Mouse (Mus musculus) left cerebral cortex, adult 9 months (tissue): ENCODE measurements around the gene Pde7b.

Experiments
- DNase-seq, 2 experiments: peaks; one replicate each; pipeline ENCODE4 v3.0.0; 2022; ENCODE audit warnings: low spot score in 2 of 2

Gene Pde7b

DNA sequence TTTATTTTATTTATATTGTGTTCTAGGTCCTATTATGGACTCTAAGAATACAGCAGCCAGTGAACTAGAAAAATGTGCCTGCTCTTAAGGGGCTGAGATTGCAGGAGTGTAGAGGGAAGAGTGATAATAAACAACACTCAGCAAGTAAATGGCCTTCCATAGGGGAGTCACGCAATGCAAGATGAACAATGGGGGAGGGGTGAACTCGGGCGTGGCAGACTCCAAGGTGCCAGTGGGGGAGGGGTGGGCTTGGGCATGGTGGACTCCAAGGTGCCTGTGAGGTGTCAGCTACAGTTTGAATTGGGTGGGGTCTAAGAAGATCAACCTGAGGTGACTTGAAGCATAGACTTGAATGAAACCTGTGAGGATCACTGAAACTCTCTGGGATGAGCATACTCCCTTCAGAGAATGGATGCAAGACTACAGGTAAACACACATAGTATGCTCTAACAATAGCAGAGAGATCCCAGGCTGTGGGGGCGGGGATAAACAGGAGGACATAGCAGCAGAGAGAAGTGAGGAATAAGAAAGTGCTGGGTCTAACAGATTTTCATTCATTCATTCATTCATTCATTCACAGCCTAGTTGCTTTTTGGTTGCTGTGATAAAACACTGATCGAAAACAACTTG is 230.9 kb downstream of the Pde7b start:
- no peak for DNase-seq

DNA sequence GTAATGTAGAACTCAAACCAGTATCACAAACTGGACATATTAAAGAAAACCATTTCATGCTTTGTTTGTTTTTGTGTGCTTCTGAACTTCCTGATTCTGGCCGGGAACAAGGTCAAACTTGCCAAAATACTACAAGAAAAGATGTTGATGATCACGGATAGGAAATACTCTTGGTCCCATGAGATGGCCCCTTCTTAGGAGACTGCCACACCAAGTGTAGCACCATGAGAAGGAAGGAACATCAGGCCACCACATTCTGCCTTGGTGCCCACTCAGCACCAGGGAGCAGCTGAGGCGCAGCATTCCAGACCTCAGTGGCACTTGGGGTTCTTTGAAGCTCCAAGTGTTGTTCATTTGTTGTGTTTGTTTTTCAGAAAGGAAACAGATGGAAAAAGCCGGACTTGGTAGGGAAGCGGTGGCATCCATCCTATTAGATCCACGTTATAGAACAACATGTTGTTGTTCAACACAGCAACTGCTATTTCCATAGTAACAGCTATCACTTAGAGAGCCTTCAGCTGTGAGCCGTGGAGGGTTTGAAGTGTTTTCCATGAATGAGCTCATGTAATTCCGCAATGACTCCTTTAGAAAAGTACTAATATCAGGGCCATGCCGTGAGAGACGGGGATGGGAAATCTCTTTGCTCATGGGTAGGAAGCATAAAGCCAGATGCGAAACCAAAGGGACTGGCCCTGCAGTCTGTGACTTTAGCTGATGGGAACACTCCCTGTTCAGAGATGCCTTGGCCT is 232.5 kb downstream of the Pde7b start:
- no peak for DNase-seq

DNA sequence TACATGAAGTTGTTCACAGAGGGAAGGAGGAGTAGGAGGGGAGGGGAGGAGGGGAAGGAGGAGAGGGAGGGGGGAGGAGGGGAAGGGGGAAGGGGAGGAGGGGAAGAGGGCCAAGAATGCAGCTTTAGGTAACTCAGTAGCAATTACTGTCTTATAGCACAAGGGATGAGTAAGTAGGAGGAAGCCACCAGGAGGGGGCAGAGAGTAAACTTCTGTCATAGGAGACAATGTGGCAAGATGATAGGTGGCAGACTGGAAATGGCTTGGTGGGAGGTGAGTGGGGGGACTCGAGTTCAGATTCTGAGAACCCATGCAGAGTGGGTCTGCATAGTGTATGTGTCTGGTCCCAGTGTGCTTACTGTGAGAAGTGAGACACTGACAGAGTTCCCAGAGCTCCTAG is 234.1 kb downstream of the Pde7b start:
- DNase-seq = no peak

DNA sequence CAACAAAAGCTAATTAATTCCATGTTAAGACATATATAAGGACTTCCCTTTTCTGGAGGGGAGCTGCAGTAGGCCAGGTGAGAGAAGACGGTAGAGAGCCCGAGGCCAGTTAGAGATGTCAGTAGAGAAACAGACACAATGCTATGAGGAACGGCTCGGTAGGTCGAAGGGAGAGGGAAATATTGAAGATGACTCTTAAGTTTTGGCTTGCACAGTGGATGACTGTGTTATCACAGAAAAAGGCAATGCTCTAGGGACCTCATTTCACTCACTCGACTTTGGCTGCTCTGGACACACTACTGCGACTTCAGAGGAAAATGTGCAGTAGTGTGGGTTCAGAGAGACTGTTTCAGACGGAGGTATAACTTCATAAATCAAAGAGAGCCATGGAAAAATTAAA is 234.6 kb downstream of the Pde7b start:
- DNase-seq = no peak

DNA sequence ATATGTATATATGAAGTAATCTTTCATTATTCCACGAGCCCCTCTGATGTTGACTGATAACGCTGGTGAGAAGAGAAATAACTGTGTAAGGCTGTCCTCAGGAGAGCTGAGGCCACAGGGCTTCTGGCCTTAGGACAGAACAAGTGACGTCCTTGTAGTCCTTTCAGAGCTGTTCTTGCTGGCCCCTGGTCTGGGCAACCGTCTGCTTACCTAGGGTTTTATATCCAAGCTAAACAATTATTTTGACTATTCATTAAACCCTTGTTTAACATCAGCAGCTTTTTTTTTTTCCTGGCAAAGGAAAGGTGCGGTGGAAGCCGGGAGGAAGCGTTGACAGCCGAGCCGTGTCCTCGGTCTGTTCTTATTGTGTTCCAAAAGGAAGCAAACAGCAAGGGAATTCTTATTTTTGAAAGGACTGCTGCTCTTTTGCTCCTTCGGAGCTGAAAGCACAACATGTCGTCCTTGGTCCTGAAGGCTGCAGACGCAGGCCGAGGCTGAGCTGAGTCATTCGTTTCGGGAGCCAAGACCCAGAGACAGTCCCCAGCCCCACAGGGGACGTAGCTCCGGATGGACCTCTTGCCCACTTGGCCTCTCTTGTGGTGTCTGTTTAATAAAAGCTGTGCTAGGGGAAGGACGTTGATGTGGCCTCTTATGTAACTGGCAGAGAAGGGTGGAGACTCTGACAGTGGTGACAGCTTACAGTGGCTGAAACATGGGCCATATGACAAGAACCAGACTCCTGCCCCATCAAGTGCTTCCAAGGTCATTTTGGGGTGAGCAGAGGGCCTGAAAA is 238.2 kb downstream of the Pde7b start:
- DNase-seq = no peak

DNA sequence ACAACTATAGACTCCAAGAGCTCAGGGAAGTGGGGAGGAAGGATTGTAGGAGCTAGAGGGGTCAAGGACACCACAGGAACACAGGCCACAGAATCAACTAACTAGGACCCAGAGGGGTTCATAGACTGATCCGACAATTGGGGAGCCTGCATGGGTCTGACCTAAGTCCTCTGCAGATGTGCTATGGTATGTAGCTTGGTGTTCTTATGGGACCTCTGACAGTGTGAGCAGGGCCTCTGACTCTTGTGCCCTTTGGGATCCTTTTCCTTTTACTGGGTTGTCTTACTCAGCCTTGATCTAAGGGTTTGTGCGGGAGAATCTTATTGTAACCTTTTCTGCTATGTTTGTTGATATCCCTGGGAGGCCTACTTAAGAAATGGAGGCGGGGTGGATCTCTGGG is 239.1 kb downstream of the Pde7b start:
- DNase-seq = no peak

DNA sequence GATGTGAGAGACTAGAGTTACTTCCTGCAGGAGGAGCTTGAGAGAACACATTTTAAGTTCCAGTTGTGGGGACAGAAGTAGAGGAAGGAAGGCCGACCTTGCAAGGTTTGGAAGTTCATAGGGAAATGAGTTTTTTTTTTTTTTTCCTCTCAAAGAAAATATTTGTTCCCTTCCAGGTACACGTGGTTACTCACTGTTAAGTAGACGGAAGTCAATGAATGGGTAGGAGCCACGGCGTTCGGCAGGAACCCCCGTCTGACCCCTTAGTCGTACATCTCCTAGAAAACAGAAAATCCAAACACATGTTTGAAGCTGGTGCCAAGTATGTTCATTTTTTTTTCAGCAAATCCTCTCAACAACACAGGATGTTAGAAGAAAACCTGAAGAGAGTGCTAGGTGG is 245.4 kb downstream of the Pde7b start:
- no peak for DNase-seq

DNA sequence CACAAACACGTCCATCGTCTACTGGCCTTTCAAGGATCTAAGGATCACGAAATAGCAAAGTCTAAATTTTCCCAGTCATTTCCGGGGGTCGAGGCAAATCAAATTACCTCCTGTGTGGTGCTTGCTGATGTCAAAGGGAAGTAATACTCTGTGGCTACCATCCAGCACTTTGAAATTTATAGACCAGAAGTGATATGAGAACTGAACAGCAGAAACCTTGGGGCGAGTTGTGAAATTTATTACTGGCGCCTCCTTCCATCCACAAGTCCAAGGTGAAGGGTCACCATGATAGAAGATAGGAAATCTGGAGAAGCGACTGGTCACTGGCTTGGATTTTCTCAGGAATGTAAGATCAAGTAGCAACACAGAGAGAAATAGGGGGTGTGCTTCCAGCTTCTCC is 246.4 kb downstream of the Pde7b start:
- DNase-seq = no peak

DNA sequence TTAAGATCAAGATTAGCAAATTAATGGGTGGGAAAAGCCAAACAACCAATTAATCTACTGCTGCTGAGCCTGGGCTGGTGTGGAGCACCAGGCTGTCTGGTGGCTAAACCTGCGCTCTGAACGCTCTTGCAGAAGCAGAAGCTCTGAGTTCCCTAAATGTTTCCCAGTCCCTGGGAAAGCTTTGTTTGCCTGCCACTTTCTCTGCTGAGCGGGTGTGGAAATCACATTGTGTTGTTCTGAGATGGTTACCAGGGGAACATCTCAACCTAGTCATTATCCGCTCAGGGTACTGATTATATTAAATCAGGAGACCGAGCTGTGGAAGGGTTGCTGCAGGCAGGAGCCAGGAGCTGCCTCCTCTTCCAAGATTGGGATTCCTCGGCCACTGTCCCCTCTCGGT is 250.0 kb downstream of the Pde7b start:
- peak; percentile 24 to 68 for DNase-seq

DNA sequence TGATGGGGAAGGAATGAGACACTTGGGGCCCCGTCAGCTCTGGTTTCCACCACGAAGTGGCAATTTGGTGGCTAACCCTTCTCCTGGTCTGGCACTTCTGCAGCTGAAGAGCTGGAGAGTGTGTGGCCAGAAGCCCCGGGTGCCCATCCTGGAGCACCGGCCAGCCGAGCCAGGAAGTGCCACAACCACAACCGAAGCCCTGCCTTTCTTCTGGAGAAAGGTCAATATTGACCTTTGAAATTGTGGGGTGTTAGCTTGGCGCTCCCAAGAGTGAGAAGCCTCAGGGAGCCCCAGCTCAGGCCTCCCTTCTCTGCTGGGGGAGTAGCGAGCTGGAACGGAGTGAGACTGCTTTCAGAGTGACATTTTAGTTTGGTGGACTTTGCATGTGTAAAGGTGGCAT is 250.8 kb downstream of the Pde7b start:
- DNase-seq = no peak

DNA sequence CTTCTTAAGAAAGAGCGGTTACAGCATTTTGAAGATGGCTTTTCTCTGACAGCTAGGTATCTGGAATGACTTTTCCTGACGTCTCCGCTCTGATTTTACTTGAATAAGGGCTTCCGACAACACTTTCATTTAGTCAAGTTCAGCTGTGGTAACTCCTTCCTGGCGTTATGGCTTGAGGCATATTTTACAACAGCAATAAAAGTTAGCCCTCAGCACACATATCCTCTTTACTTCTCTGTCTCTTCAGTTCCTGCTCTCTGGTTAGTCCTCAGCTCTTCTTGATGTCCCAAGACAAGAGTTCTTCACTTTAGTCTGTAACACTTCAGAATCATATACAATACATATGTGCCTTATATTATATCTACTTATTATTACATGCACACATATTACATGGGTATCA is 251.4 kb downstream of the Pde7b start:
- no peak for DNase-seq

DNA sequence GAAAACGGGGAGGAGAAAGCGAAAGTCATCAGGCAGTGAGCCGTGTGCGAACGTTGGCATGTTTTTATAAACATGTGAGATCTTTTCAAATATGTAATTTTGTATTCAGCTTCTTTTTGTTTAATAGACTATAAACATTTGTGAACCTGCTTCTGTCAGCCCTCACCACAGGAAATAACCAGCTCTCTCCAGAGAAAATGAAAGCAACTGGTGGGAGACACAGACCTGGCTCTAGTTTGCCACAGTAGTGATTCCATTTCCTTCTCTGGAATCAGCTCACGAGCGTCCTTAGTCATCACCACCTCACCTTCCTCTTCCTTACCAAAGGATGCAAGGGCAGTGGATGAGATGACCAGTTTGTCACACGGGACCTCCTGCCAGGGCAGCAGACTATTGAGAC is 252.9 kb downstream of the Pde7b start:
- DNase-seq = no peak

DNA sequence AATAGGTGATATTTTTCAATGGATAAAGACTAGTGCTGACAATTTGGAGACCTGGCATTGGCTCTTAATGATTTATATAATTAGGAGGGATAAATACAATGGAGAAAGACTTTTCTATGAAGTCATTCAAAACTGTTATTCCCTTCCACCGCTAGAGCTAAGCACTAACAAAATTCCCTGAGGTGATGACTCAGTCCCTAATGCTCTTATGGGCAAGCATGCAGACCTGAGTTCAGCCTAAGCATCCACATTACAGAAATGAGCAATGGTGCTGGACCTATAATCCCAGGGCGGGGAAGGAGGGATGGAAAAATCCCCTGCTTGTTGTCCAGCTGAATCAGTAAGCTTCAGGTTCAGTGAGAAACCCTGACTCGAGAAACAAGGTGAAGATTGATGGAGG is 260.2 kb downstream of the Pde7b start:
- DNase-seq = no peak

DNA sequence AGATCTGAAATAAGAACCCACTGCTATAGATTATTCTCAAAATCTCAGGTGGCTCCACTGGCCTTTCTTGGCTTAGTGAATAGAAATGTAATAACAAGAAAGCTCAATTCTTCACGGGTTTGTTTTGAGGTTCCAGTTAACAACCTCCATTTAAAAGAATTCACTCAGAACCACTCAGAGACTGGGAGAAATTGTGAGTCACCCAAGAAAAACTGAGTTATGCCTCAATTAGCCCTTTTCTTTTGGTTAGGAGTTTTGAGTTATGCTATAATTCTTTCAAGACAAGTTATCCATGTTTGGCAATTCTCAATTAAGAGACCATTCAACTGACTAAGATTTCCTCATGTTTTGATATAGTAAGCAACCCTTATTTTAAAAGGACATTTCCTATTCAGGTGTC is 260.9 kb downstream of the Pde7b start:
- DNase-seq = no peak

DNA sequence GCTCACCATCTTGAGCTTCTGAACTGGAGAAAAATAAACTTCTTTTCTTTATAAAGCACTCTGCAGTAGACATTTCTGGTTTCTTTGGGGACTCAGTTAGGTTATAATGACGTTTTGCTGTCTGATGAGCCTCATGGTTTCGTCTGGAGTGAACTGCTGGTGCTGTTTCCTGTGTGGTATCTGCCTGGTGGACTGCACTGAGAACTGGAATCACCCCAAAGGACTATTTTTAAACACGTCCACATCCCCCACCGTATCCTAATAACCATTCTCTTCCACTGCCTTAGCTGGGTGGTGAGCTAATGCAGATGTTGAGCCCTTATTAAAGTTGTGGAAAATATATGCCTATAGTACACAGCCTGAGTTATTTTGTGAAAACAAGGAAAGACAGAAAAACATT is 262.3 kb downstream of the Pde7b start:
- DNase-seq = no peak

DNA sequence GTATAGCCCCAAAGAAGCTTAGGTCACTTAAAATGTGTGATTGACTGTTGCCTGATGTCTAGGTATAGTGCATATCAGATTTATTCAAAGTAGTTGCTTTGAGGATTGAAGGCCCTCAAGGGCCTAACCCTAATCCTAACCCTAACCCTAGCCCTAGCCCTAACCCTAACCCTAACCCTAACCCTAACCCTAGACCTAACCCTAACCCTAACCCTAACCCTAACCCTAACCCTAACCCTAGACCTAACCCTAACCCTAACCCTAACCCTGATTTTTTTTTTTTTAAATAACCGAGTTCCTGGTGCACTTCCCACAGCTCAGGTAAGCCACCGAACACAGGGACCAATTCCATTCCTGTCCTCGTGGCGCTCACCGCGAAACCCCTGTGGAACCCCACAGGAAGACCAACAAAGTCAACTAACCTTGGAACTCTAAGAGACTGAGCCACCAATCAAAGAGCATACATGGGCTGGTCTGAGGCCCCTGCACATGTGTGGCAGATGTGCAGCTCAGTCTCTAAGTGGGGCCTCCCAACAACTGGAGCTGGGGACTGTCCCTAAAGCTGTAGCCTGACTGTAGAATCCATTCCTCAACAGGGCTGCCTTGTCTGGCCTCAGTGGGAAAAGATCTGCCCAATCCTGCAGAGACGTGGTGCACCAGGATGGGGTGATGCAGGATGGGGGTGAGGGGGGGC is 265.1 kb downstream of the Pde7b start:
- no peak for DNase-seq

DNA sequence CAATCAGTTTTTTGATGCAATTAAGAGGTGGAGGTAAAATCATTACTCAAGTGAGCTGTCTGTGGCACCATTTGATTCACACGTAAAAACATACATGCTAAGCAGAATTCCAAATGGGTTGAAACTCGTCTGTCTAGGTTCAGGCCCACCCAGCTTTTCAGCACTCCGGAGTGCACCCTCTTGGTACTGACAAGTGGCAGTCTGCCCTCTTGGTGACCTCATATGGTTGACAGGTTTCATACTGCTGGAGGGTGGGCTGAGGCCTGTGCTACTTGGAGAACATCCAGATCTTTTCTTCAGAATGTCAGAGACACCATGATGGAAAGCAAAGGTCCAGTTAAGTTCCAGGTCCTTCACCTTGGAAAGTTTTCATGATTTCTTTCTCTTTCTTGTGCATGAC is 265.7 kb downstream of the Pde7b start:
- DNase-seq = no peak

DNA sequence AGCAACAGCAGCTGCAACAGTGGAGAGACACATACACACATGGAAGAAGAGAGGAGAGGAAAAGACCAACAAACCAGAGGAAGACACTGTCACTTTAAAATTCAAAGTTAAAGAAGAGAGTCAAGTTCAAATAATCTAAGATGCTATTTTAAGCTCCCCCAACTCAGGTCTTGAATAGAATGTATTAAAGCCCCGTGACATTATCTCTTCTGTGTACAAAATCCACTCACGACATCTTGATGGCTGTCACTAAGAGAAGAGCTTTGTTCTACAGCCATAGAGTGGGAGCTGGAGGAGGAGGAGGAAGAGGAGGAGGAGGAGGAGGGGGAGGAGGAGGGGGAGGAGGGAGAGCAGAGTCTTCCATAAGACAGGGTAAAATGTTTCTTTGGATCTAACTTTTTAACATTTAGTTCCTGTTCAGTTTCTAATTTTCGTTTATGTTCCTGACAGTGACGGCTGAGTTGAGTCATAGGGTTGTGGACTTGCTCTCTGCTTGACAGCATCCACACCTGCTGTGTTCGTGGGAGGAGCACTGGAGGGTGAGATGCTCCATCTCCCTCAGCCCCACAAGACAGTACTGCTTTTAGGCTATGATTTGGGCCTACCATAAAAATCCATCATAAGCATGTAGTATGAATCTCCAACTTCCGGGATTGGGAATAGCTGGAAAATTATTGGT is 270.4 kb downstream of the Pde7b start:
- DNase-seq = peak in 1 of 2 experiments; percentile 22

DNA sequence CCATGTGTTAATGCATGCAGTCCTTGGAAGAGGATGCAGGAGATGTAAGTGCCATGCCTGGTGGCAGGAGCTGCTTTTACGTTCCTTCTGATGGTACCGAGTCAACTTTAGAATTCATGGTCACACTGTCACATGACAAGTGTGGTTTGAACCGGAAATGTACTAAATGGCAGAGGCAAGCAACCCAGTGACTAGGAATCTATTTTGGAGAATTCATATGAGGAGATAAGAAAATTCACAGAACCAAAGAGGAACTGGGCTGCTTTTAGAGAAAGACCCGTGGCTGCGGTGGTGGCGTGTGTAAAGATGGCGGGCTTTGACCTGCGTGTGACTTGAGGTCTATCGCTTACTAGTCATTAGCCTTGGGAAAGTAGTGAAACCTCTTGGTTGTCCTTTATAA is 287.4 kb downstream of the Pde7b start:
- no peak for DNase-seq

DNA sequence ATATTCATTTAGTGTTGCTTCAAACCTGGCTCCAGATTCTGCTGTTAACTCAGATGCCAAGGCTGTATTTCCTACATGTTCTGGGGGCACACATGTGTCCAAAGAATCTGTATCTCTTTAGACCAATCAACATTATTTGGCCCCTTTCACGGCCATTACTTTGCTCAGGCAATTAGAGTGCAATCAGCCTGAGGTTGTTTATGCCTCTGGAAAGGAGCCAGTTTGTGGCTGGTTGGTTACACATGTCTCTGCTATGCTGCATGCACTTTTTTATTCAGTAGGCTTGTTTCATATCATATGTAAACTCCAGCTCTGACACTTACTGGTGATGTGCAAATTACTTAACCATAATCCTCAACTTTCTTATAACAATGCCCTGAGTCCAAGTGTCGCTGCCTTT is 287.9 kb downstream of the Pde7b start:
- DNase-seq = no peak

DNA sequence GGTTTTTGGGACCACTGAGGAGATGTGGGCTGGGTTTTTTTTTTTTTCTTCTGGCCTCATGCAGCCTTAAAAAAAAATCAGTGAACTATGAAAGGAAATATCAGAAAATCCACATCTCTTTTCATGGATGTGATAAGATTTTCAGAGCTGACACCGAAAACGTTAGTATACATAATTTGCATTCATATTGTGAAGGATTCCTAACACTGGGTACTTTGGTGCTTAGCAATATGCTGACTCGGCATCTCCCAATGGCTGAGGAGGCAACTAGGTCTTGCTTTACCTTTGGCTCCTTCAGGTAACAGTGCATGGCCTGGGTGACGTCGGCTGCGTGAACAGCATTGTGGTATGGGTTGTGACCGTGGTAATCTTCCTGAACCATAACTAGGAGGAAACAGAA is 289.0 kb downstream of the Pde7b start:
- DNase-seq = no peak

DNA sequence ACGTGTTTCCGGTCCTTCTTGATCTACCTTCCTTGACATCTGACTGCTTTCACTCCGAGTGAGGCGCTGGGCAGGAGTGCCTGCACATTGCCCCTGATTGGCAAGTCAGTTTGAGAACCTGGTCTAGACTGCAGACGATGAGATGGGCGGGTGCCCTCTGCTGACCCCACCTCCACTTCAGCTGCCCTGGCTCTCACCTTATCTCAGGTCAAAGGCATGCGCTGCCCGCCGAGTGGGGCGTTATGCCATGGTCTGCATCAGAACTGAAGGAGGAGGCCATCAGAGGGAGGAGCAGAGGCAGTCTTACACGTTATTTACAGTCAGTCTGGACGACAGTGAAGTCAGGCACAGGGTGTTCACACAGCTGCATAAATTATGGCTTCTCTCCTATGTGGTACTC is 293.5 kb downstream of the Pde7b start:
- no peak for DNase-seq
